In the genomic region with DNA sequence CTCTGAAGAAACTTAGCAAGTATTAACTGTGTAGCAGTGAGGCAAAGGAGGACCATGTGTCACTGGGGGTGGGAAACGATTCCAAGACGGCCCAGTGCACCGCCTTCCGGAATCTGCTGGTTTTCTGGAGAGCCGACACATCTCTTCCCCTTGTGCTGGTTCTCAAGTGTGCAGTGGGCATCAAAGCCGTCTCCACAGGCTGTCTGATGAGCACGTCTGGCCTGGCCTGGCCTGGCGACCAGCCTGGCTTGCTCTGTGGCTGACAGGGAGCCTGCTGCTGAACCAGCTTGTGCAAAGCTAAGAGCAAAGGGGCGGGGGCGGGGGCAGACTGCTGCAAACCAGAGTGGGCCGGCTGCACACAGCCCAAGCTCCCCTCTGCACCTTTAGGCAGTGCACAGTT, we compare ENCODE assay signal across 8 mouse cellular contexts. TPM values are rescaled to one million over a fixed set of nuclear protein-coding genes. Genes with fewer than 3 reads are reported as not detected.
DNase-seq lines count a peak whose midpoint lies in the region; ATAC-seq and TF ChIP-seq lines count a peak whose summit lies in the region.

No protein-coding gene starts in this region.

- intact Hi-C loops in gastrocnemius, postnatal 36 days (cut with DNase I) = no loop called here

- TF ChIP-seq CTCF in lung, embryonic 14.5 days (IDR thresholded peaks at IDR 0.05; ENCODE audit: low read depth) = no peak
- no peak for TF ChIP-seq CTCF in lung, adult 2 months (IDR thresholded peaks at IDR 0.05; ENCODE audit: insufficient read depth, low read length)

- H3K36me3 ChIP-seq in lung, embryonic 14.5 days (ENCODE audit: insufficient read depth) = peaks cover 20% of the 10 kb centered on the region; the same call in 1 of the 2 replicates
- peaks cover 25% of the 10 kb centered on the region for H3K36me3 ChIP-seq in embryonic facial prominence, embryonic 10.5 days (replicated peaks)
- peaks cover 28% of the 10 kb centered on the region for H3K36me3 ChIP-seq in limb, embryonic 14.5 days (ENCODE audit: control insufficient read depth, insufficient read depth, low read length)

- peak; percentile 29; the same call in 1 of the 2 replicates for ATAC-seq in lung, embryonic 14.5 days (ENCODE audit: insufficient read depth)
- no peak for ATAC-seq in limb, embryonic 14.5 days (ENCODE audit: low FRiP score, low read depth)

- no peak for TF ChIP-seq POLR2A in lung, adult 2 months (IDR thresholded peaks at IDR 0.05; ENCODE audit: borderline replicate concordance, extremely low read depth, low read depth, low read length)
- no peak for TF ChIP-seq POLR2A in limb, embryonic 14.5 days (IDR thresholded peaks at IDR 0.05; ENCODE audit: borderline replicate concordance, extremely low read depth, insufficient read depth, insufficient read length)

- H3K4me1 ChIP-seq in lung, embryonic 14.5 days (ENCODE audit: insufficient read depth) = peaks cover 31% of the 10 kb centered on the region
- peaks cover 29% of the 10 kb centered on the region for H3K4me1 ChIP-seq in lung, adult 2 months (ENCODE audit: control insufficient read depth, insufficient read depth, low read length)
- peaks cover 48% of the 10 kb centered on the region for H3K4me1 ChIP-seq in embryonic facial prominence, embryonic 10.5 days
- peaks cover 44% of the 10 kb centered on the region for H3K4me1 ChIP-seq in limb, embryonic 14.5 days (ENCODE audit: control insufficient read depth, insufficient read depth, low read length)

- H3K27me3 ChIP-seq in lung, embryonic 14.5 days (ENCODE audit: insufficient read depth, low read length) = no peaks in the 10 kb centered on the region
- H3K27me3 ChIP-seq in embryonic facial prominence, embryonic 10.5 days (replicated peaks; ENCODE audit: low read depth, poor library complexity, severe bottlenecking) = no peaks in the 10 kb centered on the region
- no peaks in the 10 kb centered on the region for H3K27me3 ChIP-seq in limb, embryonic 14.5 days (ENCODE audit: control insufficient read depth, insufficient read depth, low read length)

- 51% methylated on average over 11 of the region's 11 CpGs for WGBS in lung, embryonic 14.5 days
- WGBS in lung, adult 2 months = 58% methylated on average over 11 of the region's 11 CpGs
- 59% methylated on average over 11 of the region's 11 CpGs for WGBS in embryonic facial prominence, embryonic 10.5 days
- WGBS in limb, embryonic 14.5 days = 46% methylated on average over 11 of the region's 11 CpGs

- 0 out of 2 replicates have a peak overlapping the region, but pooled peaks have one; percentile 30 for H3K27ac ChIP-seq in lung, embryonic 14.5 days (ENCODE audit: low read depth)
- peak overlapping the region; percentile 73 for H3K27ac ChIP-seq in embryonic facial prominence, embryonic 10.5 days (replicated peaks)
- peak overlapping the region; percentile 56 for H3K27ac ChIP-seq in limb, embryonic 14.5 days (replicated peaks; ENCODE audit: low read depth, low read length)

- peak; percentile 69 for DNase-seq in gastrocnemius, postnatal 10 days
- DNase-seq in gastrocnemius, postnatal 36 days = no peak
- no peak for DNase-seq in lung, embryonic 14.5 days
- no peak for DNase-seq in lung, adult 2 months
- no peak for DNase-seq in embryonic facial prominence, embryonic 10.5 days (ENCODE audit: low spot score)
- no peak for DNase-seq in limb, embryonic 14.5 days (ENCODE audit: low spot score)
- DNase-seq in adrenal gland, adult 2 months = no peak
- no peak for DNase-seq in thymus, adult 18-20 months

- no peak overlapping the region for H3K4me3 ChIP-seq in lung, embryonic 14.5 days (ENCODE audit: low read depth, low read length)
- no peak overlapping the region for H3K4me3 ChIP-seq in lung, adult 2 months (replicated peaks; ENCODE audit: extremely low read depth, low read depth, low read length)
- H3K4me3 ChIP-seq in embryonic facial prominence, embryonic 10.5 days = no peak overlapping the region
- no peak overlapping the region for H3K4me3 ChIP-seq in limb, embryonic 14.5 days (replicated peaks; ENCODE audit: low read length)

- H3K4me2 ChIP-seq in lung, embryonic 14.5 days = no peak overlapping the region
- H3K4me2 ChIP-seq in limb, embryonic 14.5 days (replicated peaks; ENCODE audit: low read depth, low read length, severe bottlenecking) = no peak overlapping the region

- 0 out of 2 replicates have a peak overlapping the region, but pooled peaks have one; percentile 29 for H3K9ac ChIP-seq in lung, embryonic 14.5 days
- 0 out of 2 replicates have a peak overlapping the region, but pooled peaks have one; percentile 21 for H3K9ac ChIP-seq in limb, embryonic 14.5 days (ENCODE audit: low read depth, low read length, severe bottlenecking)

- no peaks in the 10 kb centered on the region for H3K9me3 ChIP-seq in lung, embryonic 14.5 days (ENCODE audit: low read depth, low read length)
- H3K9me3 ChIP-seq in embryonic facial prominence, embryonic 10.5 days = no peaks in the 10 kb centered on the region
- no peaks in the 10 kb centered on the region for H3K9me3 ChIP-seq in limb, embryonic 14.5 days (ENCODE audit: control insufficient read depth, low read length)

RNA-seq across cellular contexts. Expression of gene Sec14l1, which starts 14.5 kb away (rescaled TPM):
- total RNA-seq in gastrocnemius, postnatal 10 days (2021) = 10 to 100 TPM; 91.6 to 93.4 TPM
- total RNA-seq in gastrocnemius, postnatal 36 days (2021) = 10 to 100 TPM; 37.6 to 42.9 TPM
- 44.3 and 46.2 TPM in 2 replicates for polyA plus RNA-seq in lung, embryonic 14.5 days (2014; fragmentation: Nextera tagmentation; extraction: Ambion mirVana)
- 123 and 133 TPM in 2 replicates for polyA plus RNA-seq in lung, adult 2 months (2012; rRNA removed)
- polyA plus RNA-seq in embryonic facial prominence, embryonic 10.5 days (2016; fragmentation: Nextera tagmentation; extraction: Ambion mirVana) = 50.6 and 51.8 TPM in 2 replicates
- polyA plus RNA-seq in limb, embryonic 14.5 days (2012; rRNA removed) = 72.5 and 85.2 TPM in 2 replicates
- 38.7 and 40.3 TPM in 2 replicates for polyA plus RNA-seq in limb, embryonic 14.5 days (2014; fragmentation: Nextera tagmentation; extraction: Ambion mirVana)
- 100 to 1,000 TPM; 117 to 175 TPM for total RNA-seq in adrenal gland, adult 2 months (2021)
- polyA plus RNA-seq in adrenal gland, adult 2 months (2012; rRNA removed) = 140 and 161 TPM in 2 replicates
